Mouse (Mus musculus) myocyte (in vitro differentiated cells): ENCODE measurements at regions not wholly inside any gene's neighbourhood (a gene's known extent, or its start where the extent isn't known, plus 50 kb on each side); places are given as distances from the start of the nearest gene placed in this dataset.
A peak's percentile ranks its signal among the peaks of the same experiment; 100 is the strongest.

Source experiments
- H3K27me3 ChIP-seq: one replicate; pipeline ENCODE4 v1.6.1; 2011; ENCODE audit not compliant: control insufficient read depth, insufficient read depth, insufficient read length
- H3K36me3 ChIP-seq: one replicate; pipeline ENCODE4 v1.6.1; 2011; ENCODE audit not compliant: control insufficient read depth, insufficient read depth
- H3K4me2 ChIP-seq: one replicate; pipeline ENCODE4 v1.6.1; 2011; ENCODE audit warnings: low read depth, control low read depth
- H3K4me3 ChIP-seq: one replicate; pipeline ENCODE4 v1.5.1; 2011; ENCODE audit warnings: mild to moderate bottlenecking, control low read depth, moderate library complexity
- H3K79me2 ChIP-seq: one replicate; pipeline ENCODE4 v1.6.1; 2011; ENCODE audit not compliant: control insufficient read depth, insufficient read depth
- H3ac ChIP-seq: one replicate; pipeline ENCODE4 v1.6.1; 2011; ENCODE audit not compliant: control insufficient read depth, insufficient read length
- CEBPB ChIP-seq: IDR thresholded peaks from 2 replicates; pipeline ENCODE4 v1.6.1; 2011; ENCODE audit warnings: mild to moderate bottlenecking, moderate library complexity; ENCODE audit not compliant: poor library complexity, insufficient read depth, severe bottlenecking
- E2F4 ChIP-seq: IDR thresholded peaks from one replicate; pipeline ENCODE4 v1.6.1; 2011; ENCODE audit warnings: mild to moderate bottlenecking, control low read depth, moderate library complexity; ENCODE audit not compliant: insufficient read depth
- MAX ChIP-seq: IDR thresholded peaks from one replicate; pipeline ENCODE4 v1.6.1; 2011; ENCODE audit warnings: low read depth, mild to moderate bottlenecking, control low read depth
- MYOD1 ChIP-seq, 3 experiments: IDR thresholded peaks; one replicate each; pipeline ENCODE4 v1.6.1; 2011; ENCODE audit warnings: control low read depth in 2 of 3, low read depth in 2 of 3, mild to moderate bottlenecking in 2 of 3, moderate library complexity in 1 of 3; ENCODE audit not compliant: insufficient read length in 2 of 3, control insufficient read depth in 1 of 3
- MYOG ChIP-seq, 3 experiments: IDR thresholded peaks; one replicate each; pipeline ENCODE4 v1.6.1; 2011; ENCODE audit warnings: control low read depth in 2 of 3, low read depth in 2 of 3, mild to moderate bottlenecking in 2 of 3; ENCODE audit not compliant: insufficient read length in 2 of 3, control insufficient read depth in 1 of 3, insufficient read depth in 1 of 3
- POLR2A ChIP-seq: IDR thresholded peaks from one replicate; pipeline ENCODE4 v1.6.1; 2011; ENCODE audit warnings: low read depth, mild to moderate bottlenecking, control low read depth, moderate library complexity; ENCODE audit not compliant: insufficient read length
- POLR2AphosphoS2 ChIP-seq: IDR thresholded peaks from one replicate; pipeline ENCODE4 v1.6.1; 2011; ENCODE audit warnings: low read depth, control low read depth; ENCODE audit not compliant: insufficient read length
- REST ChIP-seq: IDR thresholded peaks from one replicate; pipeline ENCODE4 v1.6.1; 2011; ENCODE audit warnings: mild to moderate bottlenecking, control low read depth, moderate library complexity; ENCODE audit not compliant: insufficient read depth, insufficient read length
- SRF ChIP-seq: IDR thresholded peaks from one replicate; pipeline ENCODE4 v1.6.1; 2011; ENCODE audit warnings: low read depth; ENCODE audit not compliant: control insufficient read depth, insufficient read length
- TCF12 ChIP-seq: IDR thresholded peaks from one replicate; pipeline ENCODE4 v1.6.1; 2011; ENCODE audit warnings: mild to moderate bottlenecking, control low read depth; ENCODE audit not compliant: poor library complexity, insufficient read depth, severe bottlenecking
- TCF3 ChIP-seq: IDR thresholded peaks from one replicate; pipeline ENCODE4 v1.6.1; 2011; ENCODE audit warnings: low read depth, control low read depth; ENCODE audit not compliant: insufficient read length
- USF1 ChIP-seq: IDR thresholded peaks from one replicate; pipeline ENCODE4 v1.6.1; 2011; ENCODE audit warnings: low read depth, mild to moderate bottlenecking, control low read depth, moderate library complexity

DNA sequence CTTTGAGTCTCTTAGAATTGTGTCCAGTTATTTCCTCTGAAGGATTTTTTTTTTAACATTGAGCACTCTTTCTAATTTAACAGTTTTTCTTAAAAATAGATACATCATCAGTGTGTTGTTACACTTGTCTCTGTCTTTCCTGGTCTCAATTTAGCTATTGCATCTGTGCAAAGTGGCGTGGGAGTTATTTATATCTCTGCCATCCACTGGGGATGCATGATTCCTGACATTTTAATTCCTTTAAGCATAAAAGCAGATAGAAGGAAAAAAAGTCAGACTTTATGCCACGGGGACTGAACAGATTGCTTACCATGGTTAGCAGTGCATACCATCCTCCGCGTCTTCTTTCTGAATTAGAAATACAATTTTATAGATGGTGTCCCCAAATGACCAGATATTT is 94.6 kb upstream of the 1810046K07Rik start:
- Histone ChIP-seq H3K4me3 (no peak overlapping the region), H3K4me2 (no peak overlapping the region), H3K27me3 (no peaks in the 10 kb centered on the region), H3K79me2 (no peaks in the 10 kb centered on the region), H3K36me3 (no peaks in the 10 kb centered on the region), H3ac (no peak overlapping the region)
- TF ChIP-seq CEBPB (no peak), MYOD1 (IDR thresholded peaks at IDR 0.05; ENCODE audit: control insufficient read depth in 1 of 3, insufficient read length in 2 of 3, low read depth in 2 of 3) (no peak), MYOG (IDR thresholded peaks at IDR 0.05; ENCODE audit: control insufficient read depth in 1 of 3, insufficient read depth in 1 of 3, insufficient read length in 2 of 3, low read depth in 2 of 3) (no peak), POLR2A (no peak), POLR2AphosphoS2 (no peak), TCF3 (no peak), SRF (no peak)

DNA sequence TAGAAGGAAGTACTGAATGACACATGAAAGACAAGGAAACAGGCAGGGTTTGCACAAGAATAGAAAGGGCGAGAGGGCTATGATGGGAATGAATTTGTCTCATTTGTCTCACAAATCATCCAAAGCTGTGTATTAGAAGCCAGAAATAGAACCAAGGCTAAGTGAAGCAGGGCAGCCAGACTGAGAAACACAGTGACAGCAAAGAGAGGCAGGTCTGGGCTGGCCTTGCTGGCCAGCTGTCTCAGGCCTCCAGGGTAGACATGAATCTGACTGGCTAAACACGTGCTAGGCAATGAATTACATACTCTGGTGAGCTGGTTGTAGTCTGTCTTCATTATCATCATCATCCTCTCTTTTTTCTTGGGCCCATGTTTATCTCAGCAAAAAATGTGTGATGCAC is 101.7 kb upstream of the 1810046K07Rik start:
- no peaks in the 10 kb centered on the region for H3K27me3 ChIP-seq

DNA sequence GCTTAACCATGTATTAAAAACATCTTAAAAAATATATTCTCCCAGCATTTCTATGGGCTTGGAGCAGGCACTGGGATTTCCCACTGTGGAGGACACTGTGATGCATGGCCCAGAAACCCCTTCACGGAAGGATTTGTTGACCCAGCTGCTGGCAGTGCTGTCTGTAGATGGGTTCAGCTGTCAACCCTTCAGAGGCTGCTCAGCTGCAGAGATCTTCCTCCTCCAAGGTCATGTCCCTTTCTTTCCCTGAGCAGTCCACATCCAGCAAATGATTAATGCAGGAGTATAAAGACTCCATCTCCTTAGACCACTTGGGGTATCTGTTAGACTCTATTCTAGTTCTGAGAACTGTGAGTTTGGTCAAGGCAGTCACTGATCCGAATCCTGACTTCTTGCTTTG is 108.4 kb upstream of the 1810046K07Rik start:
- Histone ChIP-seq H3K4me2 (no peak overlapping the region), H3K27me3 (no peaks in the 10 kb centered on the region), H3K79me2 (no peaks in the 10 kb centered on the region), H3ac (no peak overlapping the region), H3K4me3 (no peak overlapping the region), H3K36me3 (no peaks in the 10 kb centered on the region)
- TF ChIP-seq MYOD1 (IDR thresholded peaks at IDR 0.05; ENCODE audit: control insufficient read depth in 1 of 3, insufficient read length in 2 of 3, low read depth in 2 of 3): peak in 1 of 3 experiments; percentile 19
- TF ChIP-seq E2F4: no peak
- no peak for TF ChIP-seq SRF
- no peak for TF ChIP-seq REST
- no peak for TF ChIP-seq MAX
- TF ChIP-seq POLR2AphosphoS2: no peak
- no peak for TF ChIP-seq CEBPB
- TF ChIP-seq USF1: no peak
- no peak for TF ChIP-seq TCF3
- TF ChIP-seq MYOG (IDR thresholded peaks at IDR 0.05; ENCODE audit: control insufficient read depth in 1 of 3, insufficient read depth in 1 of 3, insufficient read length in 2 of 3, low read depth in 2 of 3): peak in 1 of 3 experiments; percentile 17
- no peak for TF ChIP-seq POLR2A
- no peak for TF ChIP-seq TCF12

More for the DNA sequence above, 101.7 kb upstream of the 1810046K07Rik start:
- TF ChIP-seq REST (no peak), MAX (no peak), MYOD1 (IDR thresholded peaks at IDR 0.05; ENCODE audit: control insufficient read depth in 1 of 3, insufficient read length in 2 of 3, low read depth in 2 of 3) (no peak), POLR2AphosphoS2 (no peak), MYOG (IDR thresholded peaks at IDR 0.05; ENCODE audit: control insufficient read depth in 1 of 3, insufficient read depth in 1 of 3, insufficient read length in 2 of 3, low read depth in 2 of 3) (peak in 1 of 3 experiments; percentile 5)
- no peak overlapping the region for H3ac ChIP-seq
- no peaks in the 10 kb centered on the region for H3K36me3 ChIP-seq
- H3K4me3 ChIP-seq: no peak overlapping the region
- H3K79me2 ChIP-seq: no peaks in the 10 kb centered on the region
- H3K4me2 ChIP-seq: no peak overlapping the region

DNA sequence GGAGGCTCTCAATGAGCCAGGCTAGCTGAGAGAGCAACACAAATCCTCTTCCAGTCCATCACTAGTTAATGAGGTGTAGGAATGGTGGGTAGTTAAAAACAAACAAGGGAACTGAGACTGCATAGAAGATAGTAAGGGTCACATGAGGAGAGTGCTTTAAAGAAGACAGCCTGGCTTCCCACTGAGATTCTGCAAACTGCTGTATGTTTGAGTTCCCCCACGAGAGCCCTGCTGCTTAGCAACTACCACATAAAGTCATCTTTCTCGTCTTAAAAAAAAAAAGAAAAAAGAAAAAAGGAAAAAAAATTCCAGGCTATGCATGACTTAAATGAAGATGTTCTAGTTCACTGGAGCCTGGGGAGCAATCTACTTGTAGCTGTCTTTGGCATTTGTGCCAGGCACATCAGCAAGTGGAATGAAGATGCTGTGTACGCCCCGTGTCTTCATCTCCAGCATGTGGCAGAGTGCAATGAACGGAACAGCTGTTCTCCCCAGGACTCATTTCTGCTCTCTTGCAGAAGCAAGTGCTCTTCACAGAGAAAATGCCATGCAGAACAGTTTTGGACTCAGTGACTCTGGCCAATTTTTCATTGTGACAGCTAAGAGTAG is 113.2 kb upstream of the 1810046K07Rik start:
- Histone ChIP-seq H3ac (no peak overlapping the region), H3K79me2 (no peaks in the 10 kb centered on the region), H3K36me3 (no peaks in the 10 kb centered on the region), H3K4me2 (no peak overlapping the region), H3K4me3 (no peak overlapping the region), H3K27me3 (no peaks in the 10 kb centered on the region)
- TF ChIP-seq POLR2A (no peak), MYOG (IDR thresholded peaks at IDR 0.05; ENCODE audit: control insufficient read depth in 1 of 3, insufficient read depth in 1 of 3, insufficient read length in 2 of 3, low read depth in 2 of 3) (no peak), CEBPB (no peak), TCF3 (no peak), SRF (no peak), REST (no peak), POLR2AphosphoS2 (no peak), TCF12 (no peak), USF1 (no peak), E2F4 (no peak), MAX (no peak), MYOD1 (IDR thresholded peaks at IDR 0.05; ENCODE audit: control insufficient read depth in 1 of 3, insufficient read length in 2 of 3, low read depth in 2 of 3) (no peak)

DNA sequence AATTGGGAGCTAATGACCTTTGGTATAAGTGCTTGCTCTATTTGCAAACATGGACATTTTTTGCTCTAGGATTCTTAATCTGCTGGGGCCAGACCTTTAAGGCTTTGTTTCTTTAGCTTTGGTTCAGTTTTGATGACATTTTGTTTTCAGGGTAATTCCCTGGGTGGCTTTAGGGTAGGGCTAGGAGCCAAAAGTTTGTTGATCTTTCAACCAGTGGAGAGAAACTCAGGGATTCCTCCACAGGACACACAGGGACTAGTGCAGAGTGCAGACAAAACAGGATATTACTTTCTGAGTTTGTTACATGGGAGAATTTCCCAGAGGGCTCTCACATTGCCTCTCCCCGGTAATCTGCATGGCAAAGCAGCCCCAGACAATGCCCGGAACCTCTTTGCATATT is 127.0 kb upstream of the 1810046K07Rik start:
- TF ChIP-seq USF1 (no peak), CEBPB (no peak), TCF3 (no peak), SRF (no peak), POLR2A (no peak), POLR2AphosphoS2 (no peak), E2F4 (no peak), TCF12 (no peak), MYOD1 (IDR thresholded peaks at IDR 0.05; ENCODE audit: control insufficient read depth in 1 of 3, insufficient read length in 2 of 3, low read depth in 2 of 3) (no peak), MAX (no peak), MYOG (IDR thresholded peaks at IDR 0.05; ENCODE audit: control insufficient read depth in 1 of 3, insufficient read depth in 1 of 3, insufficient read length in 2 of 3, low read depth in 2 of 3) (no peak), REST (no peak)
- Histone ChIP-seq H3ac (no peak overlapping the region), H3K36me3 (no peaks in the 10 kb centered on the region), H3K79me2 (no peaks in the 10 kb centered on the region), H3K27me3 (no peaks in the 10 kb centered on the region), H3K4me3 (no peak overlapping the region), H3K4me2 (no peak overlapping the region)
